Mouse (Mus musculus) right cerebral cortex, postnatal 14 days (tissue): Measurements from ENCODE around the gene Ppfia2.

Source experiments
- DNase-seq: peaks from one replicate; pipeline ENCODE4 v3.0.0; 2022

Ppfia2 gene

GRCm38 (mm10) chr10:106924334-106924733, 454.2 kb downstream of the Ppfia2 start:
- DNase-seq = no peak

- DNase-seq = no peak
Measured at GRCm38 (mm10) chr10:106924798-106925197, 454.7 kb downstream of the Ppfia2 start.

GRCm38 (mm10) chr10:106928576-106929332, 458.6 kb downstream of the Ppfia2 start:
- no peak for DNase-seq

- no peak for DNase-seq
Measured at GRCm38 (mm10) chr10:106932571-106933073, 462.5 kb downstream of the Ppfia2 start.

- no peak for DNase-seq
Measured at GRCm38 (mm10) chr10:106936996-106937395, 466.9 kb downstream of the Ppfia2 start.

- no peak for DNase-seq
Measured at GRCm38 (mm10) chr10:106938851-106939250, 468.7 kb downstream of the Ppfia2 start.

GRCm38 (mm10) chr10:106939441-106939840, 469.3 kb downstream of the Ppfia2 start:
- DNase-seq = no peak

GRCm38 (mm10) chr10:106941380-106941779, 471.2 kb downstream of the Ppfia2 start:
- DNase-seq = no peak

- no peak for DNase-seq
Measured at GRCm38 (mm10) chr10:106959026-106959425, 488.9 kb downstream of the Ppfia2 start.

- DNase-seq = no peak
Measured at GRCm38 (mm10) chr10:106975193-106976141, 505.3 kb downstream of the Ppfia2 start.
